In the genomic region with DNA sequence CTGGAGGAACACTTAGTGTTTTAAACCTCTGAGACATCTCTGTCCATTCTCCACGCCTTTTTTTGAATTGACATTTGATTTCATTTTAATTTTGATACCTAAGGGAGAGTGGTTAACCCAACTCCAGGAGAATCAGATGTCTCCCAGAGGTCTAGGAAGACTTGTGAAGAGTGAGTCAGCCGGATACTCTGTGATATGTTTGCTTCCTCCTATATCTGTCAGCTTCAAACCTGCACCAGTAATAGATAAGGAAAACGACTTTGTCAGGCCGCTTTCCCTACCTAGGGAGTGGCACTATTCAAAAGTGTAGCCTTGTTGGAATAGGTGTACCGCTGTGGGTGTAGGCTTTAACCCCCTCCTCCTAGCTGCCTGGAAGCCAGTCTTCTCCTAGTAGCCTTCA, we compare ENCODE assay signal across 18 mouse cellular contexts. TPM values are rescaled to one million over a fixed set of nuclear protein-coding genes. Genes with fewer than 3 reads are reported as not detected.
DNase-seq lines count a peak whose midpoint lies in the region; ATAC-seq and TF ChIP-seq lines count a peak whose summit lies in the region.
"Had no signal": no experiment of that assay in that cellular context is flagged by ENCODE, and none has a peak within 500 bp of the region (broad histone marks: within the 10 kb centered on the region; RNA-seq: fewer than 3 reads in every experiment).

No protein-coding gene starts in this region.

- WGBS in liver, embryonic 12.5 days (ENCODE audit: insufficient replicate concordance) = 27% methylated on average over 5 of the region's 5 CpGs
- 50% methylated on average over 5 of the region's 5 CpGs for WGBS in liver, postnatal 0 days (ENCODE audit: insufficient replicate concordance)

- no peak overlapping the region for H3K4me3 ChIP-seq in liver, embryonic 12.5 days
- no peak overlapping the region for H3K4me3 ChIP-seq in liver, postnatal 0 days (ENCODE audit: low read depth, low read length)
- H3K4me3 ChIP-seq in E14TG2a.4 (replicated peaks; ENCODE audit: low read length) = peak overlapping the region; percentile 91; the same call in 1 of the 2 replicates

- H3K4me2 ChIP-seq in liver, embryonic 12.5 days = no peak overlapping the region
- H3K4me2 ChIP-seq in liver, postnatal 0 days (ENCODE audit: low read depth, low read length) = no peak overlapping the region

- no peaks in the 10 kb centered on the region for H3K36me3 ChIP-seq in liver, embryonic 12.5 days
- no peaks in the 10 kb centered on the region for H3K36me3 ChIP-seq in liver, postnatal 0 days (replicated peaks; ENCODE audit: insufficient read depth, low read length)
- H3K36me3 ChIP-seq in E14TG2a.4 (ENCODE audit: insufficient read depth, low read length) = no peaks in the 10 kb centered on the region
- H3K36me3 ChIP-seq: embryonic facial prominence, embryonic 12.5 days; embryonic facial prominence, embryonic 15.5 days; G1E; hindbrain, embryonic 12.5 days had no signal

- H3K27ac ChIP-seq in liver, embryonic 12.5 days = no peak overlapping the region
- H3K27ac ChIP-seq in liver, postnatal 0 days (ENCODE audit: low read depth) = no peak overlapping the region
- H3K27ac ChIP-seq: embryonic facial prominence, embryonic 12.5 days; embryonic facial prominence, embryonic 15.5 days had no signal

- no peak for TF ChIP-seq CTCF in liver, postnatal 0 days (IDR thresholded peaks at IDR 0.05; ENCODE audit: low read depth)
- no peak for TF ChIP-seq CTCF in E14TG2a.4 (conservative IDR thresholded peaks at IDR 0.05; ENCODE audit: low read length)

- H3K4me1 ChIP-seq in liver, embryonic 12.5 days = no peaks in the 10 kb centered on the region
- no peaks in the 10 kb centered on the region; the same call in 1 of the 2 replicates for H3K4me1 ChIP-seq in liver, postnatal 0 days (ENCODE audit: insufficient read depth)
- H3K4me1 ChIP-seq in E14TG2a.4 (replicated peaks; ENCODE audit: low read depth, low read length) = peaks cover 14% of the 10 kb centered on the region
- H3K4me1 ChIP-seq: hindbrain, embryonic 12.5 days had no signal

- H3K9ac ChIP-seq in liver, embryonic 12.5 days = no peak overlapping the region
- no peak overlapping the region for H3K9ac ChIP-seq in liver, postnatal 0 days (replicated peaks)
- H3K9ac ChIP-seq: embryonic facial prominence, embryonic 15.5 days; hindbrain, embryonic 12.5 days had no signal

- DNase-seq in cerebellum, adult 9-10 months = peak; percentile 30
- no peak for DNase-seq in cerebellum, postnatal 4 days (ENCODE audit: low spot score in 2 of 2)
- DNase-seq in liver, postnatal 0 days = no peak
- DNase-seq in kidney, postnatal 25 days = no peak
- DNase-seq: adrenal gland, adult 2 months; adrenal gland, postnatal 14 days; cerebellum, adult 2 months; cerebellum, postnatal 10 days; cerebellum, postnatal 36 days; gastrocnemius, adult 2 months; gastrocnemius, postnatal 14 days had no signal

- peaks cover 33% of the 10 kb centered on the region for H3K27me3 ChIP-seq in liver, embryonic 12.5 days (replicated peaks)
- H3K27me3 ChIP-seq in liver, postnatal 0 days (ENCODE audit: insufficient read depth, low read length) = peaks cover 19% of the 10 kb centered on the region
- peaks cover 10% of the 10 kb centered on the region for H3K27me3 ChIP-seq in E14TG2a.4 (ENCODE audit: insufficient read depth, low read length)
- H3K27me3 ChIP-seq: embryonic facial prominence, embryonic 15.5 days; hindbrain, embryonic 12.5 days had no signal

- no peaks in the 10 kb centered on the region for H3K9me3 ChIP-seq in liver, embryonic 12.5 days (replicated peaks)
- H3K9me3 ChIP-seq in liver, postnatal 0 days (ENCODE audit: low read length) = no peaks in the 10 kb centered on the region
- H3K9me3 ChIP-seq in E14TG2a.4 (ENCODE audit: low read length) = no peaks in the 10 kb centered on the region
- H3K9me3 ChIP-seq: embryonic facial prominence, embryonic 12.5 days; embryonic facial prominence, embryonic 15.5 days; G1E; hindbrain, embryonic 12.5 days had no signal

- ATAC-seq in liver, embryonic 12.5 days = peak; percentile 40; the same call in 1 of the 2 replicates
- ATAC-seq in liver, postnatal 0 days = no peak
- ATAC-seq in megakaryocyte-erythroid progenitor cell, adult 5-6 weeks (replicated peaks; ENCODE audit: low FRiP score, low TSS enrichment, poor library complexity, severe bottlenecking) = peak; percentile 50; the same call in 1 of the 2 replicates

- TF ChIP-seq EP300 in liver, postnatal 0 days (IDR thresholded peaks at IDR 0.05; ENCODE audit: low read depth) = no peak

RNA-seq across cellular contexts. Expression of gene Adam22, which starts 0.8 kb away (rescaled TPM):
- 0.56 and 0.93 TPM in 2 replicates for polyA plus RNA-seq in liver, embryonic 12.5 days (2016; fragmentation: Nextera tagmentation; extraction: Ambion mirVana)
- 0.15 and 0.33 TPM in 2 replicates for polyA plus RNA-seq in liver, postnatal 0 days (2015; fragmentation: Nextera tagmentation; extraction: Ambion mirVana)
- 0.17 TPM in 1 of 2 replicates, not detected in the other for total RNA-seq in megakaryocyte-erythroid progenitor cell, adult 5-6 weeks (2014; fragmentation: Nextera tagmentation)
- total RNA-seq in megakaryocyte-erythroid progenitor cell, adult 5-6 weeks (2017) = 0.33 and 1.4 TPM in 2 replicates
- polyA plus RNA-seq: G1E had no signal

RNA-seq across cellular contexts. Expression of gene Dbf4, which starts 53.7 kb away (rescaled TPM):
- 41.9 and 46.2 TPM in 2 replicates for polyA plus RNA-seq in liver, embryonic 12.5 days (2016; fragmentation: Nextera tagmentation; extraction: Ambion mirVana)
- 14.0 TPM in 2 replicates for polyA plus RNA-seq in liver, postnatal 0 days (2015; fragmentation: Nextera tagmentation; extraction: Ambion mirVana)
- 59.5 and 61.9 TPM in 2 replicates for total RNA-seq in megakaryocyte-erythroid progenitor cell, adult 5-6 weeks (2014; fragmentation: Nextera tagmentation)
- 71.9 and 80.9 TPM in 2 replicates for total RNA-seq in megakaryocyte-erythroid progenitor cell, adult 5-6 weeks (2017)

RNA-seq across cellular contexts. Expression of gene Slc25a40, which starts 53.9 kb away (rescaled TPM):
- 5.3 TPM in 2 replicates for polyA plus RNA-seq in liver, embryonic 12.5 days (2016; fragmentation: Nextera tagmentation; extraction: Ambion mirVana)
- 2.9 and 3.1 TPM in 2 replicates for polyA plus RNA-seq in liver, postnatal 0 days (2015; fragmentation: Nextera tagmentation; extraction: Ambion mirVana)
- 24.3 and 28.0 TPM in 2 replicates for total RNA-seq in megakaryocyte-erythroid progenitor cell, adult 5-6 weeks (2014; fragmentation: Nextera tagmentation)
- total RNA-seq in megakaryocyte-erythroid progenitor cell, adult 5-6 weeks (2017) = 8.1 and 10.7 TPM in 2 replicates
